11 mouse cellular contexts compared by ENCODE assay signal in the genomic region with DNA sequence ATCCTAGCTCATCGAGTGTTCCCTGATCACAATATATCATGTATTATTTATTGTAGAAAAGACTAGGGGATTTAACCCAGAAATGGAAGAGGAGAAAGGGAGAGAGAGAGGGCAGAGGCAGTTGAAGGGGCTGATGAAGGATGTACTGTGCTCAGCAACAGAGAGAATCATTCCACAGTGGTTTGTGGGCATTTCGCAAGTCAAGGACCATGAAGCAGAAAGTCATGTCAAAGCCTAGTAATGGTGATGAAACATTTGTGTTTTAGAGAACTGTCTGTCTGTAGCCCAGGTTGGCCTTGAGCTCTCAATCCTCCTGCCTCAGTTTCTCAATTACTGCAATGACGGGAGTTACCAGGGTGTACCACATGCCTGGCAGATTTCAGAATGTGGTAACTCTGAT.
"Had no signal": no experiment of that assay in that cellular context is flagged by ENCODE, and none has a peak within 500 bp of the region (broad histone marks: within the 10 kb centered on the region; RNA-seq: fewer than 3 reads in every experiment).

No protein-coding gene starts in this region.

- ATAC-seq: lung, postnatal 0 days; midbrain, embryonic 13.5 days; midbrain, embryonic 15.5 days had no signal

- DNase-seq: lung, postnatal 14 days; lung, postnatal 4 days; right cerebral cortex, postnatal 25 days; right cerebral cortex, postnatal 4 days; spleen, adult 18-20 months; thymus, adult 18-20 months; thymus, postnatal 14 days; thymus, postnatal 36 days had no signal
